Mouse (Mus musculus) liver, postnatal 0 days (tissue): Measurements from ENCODE around the gene Podn. TPM values are rescaled to one million over a fixed set of nuclear protein-coding genes. Genes with fewer than 3 reads are reported as not detected.

Source experiments
- ATAC-seq: fragments of 200-750 bp; cut with Nextera tagmentation; 2 replicates; pipeline ENCODE4 v1.8.0; 2017; ENCODE audit warnings: mild to moderate bottlenecking, moderate library complexity
- DNase-seq: peaks from one replicate; pipeline ENCODE4 v3.0.0-alpha.2; 2016
- H3K27ac ChIP-seq: fragments of 300-500 bp; sonication (generic); 2 replicates; pipeline ENCODE4 v1.5.1; 2014; ENCODE audit warnings: antibody characterized with exemption, moderate library complexity, mild to moderate bottlenecking, low read depth
- H3K27me3 ChIP-seq: fragments of 300-500 bp; sonication (generic); 2 replicates; pipeline ENCODE4 v1.6.1; 2014; ENCODE audit warnings: low read length, control low read depth, mixed read lengths; ENCODE audit not compliant: insufficient read depth
- H3K36me3 ChIP-seq: fragments of 300-500 bp; sonication (generic); replicated peaks from 2 replicates; pipeline ENCODE4 v1.6.1; 2014; ENCODE audit warnings: mild to moderate bottlenecking, control low read depth, low read length, moderate library complexity, mixed read lengths; ENCODE audit not compliant: insufficient read depth
- H3K4me1 ChIP-seq: fragments of 300-500 bp; sonication (generic); 2 replicates; pipeline ENCODE4 v1.6.1; 2014; ENCODE audit warnings: antibody characterized with exemption, mild to moderate bottlenecking, control low read depth; ENCODE audit not compliant: insufficient read depth
- H3K4me2 ChIP-seq: fragments of 300-500 bp; sonication (generic); 2 replicates; pipeline ENCODE4 v1.6.1; 2014; ENCODE audit warnings: low read depth, mild to moderate bottlenecking, low read length, moderate library complexity, mixed read lengths
- H3K4me3 ChIP-seq: fragments of 300-500 bp; sonication (generic); 2 replicates; pipeline ENCODE4 v1.5.1; 2014; ENCODE audit warnings: low read depth, low read length
- H3K9ac ChIP-seq: fragments of 300-500 bp; sonication (generic); replicated peaks from 2 replicates; pipeline ENCODE4 v1.6.1; 2014; ENCODE audit warnings: mild to moderate bottlenecking, moderate library complexity
- H3K9me3 ChIP-seq: fragments of 300-500 bp; sonication (generic); 2 replicates; pipeline ENCODE4 v1.6.1; 2016; ENCODE audit warnings: mild to moderate bottlenecking, control low read depth, low read length, mixed read lengths
- CTCF ChIP-seq: sonication (generic); IDR thresholded peaks from 2 replicates; pipeline ENCODE4 v1.5.1; 2016; ENCODE audit warnings: antibody characterized with exemption, low read depth
- EP300 ChIP-seq: IDR thresholded peaks from 2 replicates; pipeline ENCODE4 v1.6.1; 2016; ENCODE audit warnings: antibody characterized with exemption, low read depth, mild to moderate bottlenecking
- WGBS: fragments of 180-500 bp; shearing (Covaris S2); extraction: QIAGEN DNeasy Blood & Tissue Kit; methylation state at CpG from one replicate; pipeline ENCODE4 v1.1.7; 2014; ENCODE audit not compliant: insufficient replicate concordance; 5-methylcytosine and 5-hydroxymethylcytosine counted together
- polyA plus RNA-seq: library from polyadenylated mRNA; unstranded; fragments of >200 nt; fragmentation: Nextera tagmentation; extraction: Ambion mirVana; gene quantifications from 2 replicates; pipeline ENCODE4 v1.2.1, GENCODE M21; 2015

Gene Podn
- polyA plus RNA-seq, 1 experiment from 2014 or later: 0.43 TPM

DNA sequence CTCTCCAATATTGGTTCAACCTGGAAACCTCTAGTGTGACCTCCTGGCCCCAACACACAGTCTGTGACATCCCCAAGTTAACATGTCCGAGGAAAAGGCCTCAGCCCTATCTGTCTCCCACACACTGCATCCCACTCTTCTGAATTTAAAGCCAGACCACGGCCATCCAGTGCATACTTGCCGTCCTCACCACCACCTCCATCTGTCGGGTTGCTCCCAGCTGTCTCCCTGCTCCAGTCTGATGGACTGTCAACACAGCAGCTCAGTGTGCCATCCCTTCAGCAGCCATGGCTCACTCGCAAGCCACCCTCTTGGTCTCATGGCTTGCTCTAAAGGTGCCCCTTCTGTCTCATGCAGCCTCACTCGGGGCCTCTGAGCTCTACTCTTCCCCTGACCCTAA lies 100.5 kb downstream of the Podn start:
- no peak for DNase-seq
- H3K4me3 ChIP-seq: no peak overlapping the region
- H3K4me1 ChIP-seq: no peaks in the 10 kb centered on the region
- H3K9me3 ChIP-seq: no peaks in the 10 kb centered on the region
- no peaks in the 10 kb centered on the region for H3K27me3 ChIP-seq
- H3K9ac ChIP-seq: no peak overlapping the region
- no peak overlapping the region for H3K27ac ChIP-seq
- H3K4me2 ChIP-seq: no peak overlapping the region
- WGBS: 78% methylated on average over 6 of the region's 6 CpGs
- TF ChIP-seq EP300 (no peak), CTCF (no peak)
- no peaks in the 10 kb centered on the region for H3K36me3 ChIP-seq
- ATAC-seq: no peak

DNA sequence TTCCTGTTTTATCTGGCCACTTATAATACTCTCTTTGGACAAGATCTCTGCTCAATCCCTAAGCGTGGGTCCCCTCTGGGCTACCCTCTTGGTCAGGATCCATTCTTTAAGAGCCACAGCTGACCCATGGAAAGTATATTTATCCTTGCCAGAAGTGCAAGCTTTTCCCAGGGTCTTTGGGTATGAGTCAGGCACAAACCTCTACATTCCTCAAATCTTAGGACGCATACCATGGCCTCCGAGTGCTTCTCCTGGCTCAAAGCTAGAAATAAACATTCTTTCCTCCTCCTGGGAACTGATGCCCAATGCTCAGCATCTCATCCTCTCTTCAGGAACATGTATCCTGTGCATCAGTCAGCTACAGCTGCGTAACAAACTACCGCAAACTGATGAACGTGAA lies 101.2 kb downstream of the Podn start:
- 84% methylated on average over 6 of the region's 6 CpGs for WGBS
- Histone ChIP-seq H3K27me3 (no peaks in the 10 kb centered on the region), H3K4me2 (no peak overlapping the region), H3K4me1 (no peaks in the 10 kb centered on the region), H3K9ac (no peak overlapping the region), H3K36me3 (no peaks in the 10 kb centered on the region), H3K9me3 (no peaks in the 10 kb centered on the region), H3K27ac (no peak overlapping the region), H3K4me3 (no peak overlapping the region)
- DNase-seq (no peak), ATAC-seq (no peak)
- TF ChIP-seq EP300: no peak
- TF ChIP-seq CTCF: no peak

DNA sequence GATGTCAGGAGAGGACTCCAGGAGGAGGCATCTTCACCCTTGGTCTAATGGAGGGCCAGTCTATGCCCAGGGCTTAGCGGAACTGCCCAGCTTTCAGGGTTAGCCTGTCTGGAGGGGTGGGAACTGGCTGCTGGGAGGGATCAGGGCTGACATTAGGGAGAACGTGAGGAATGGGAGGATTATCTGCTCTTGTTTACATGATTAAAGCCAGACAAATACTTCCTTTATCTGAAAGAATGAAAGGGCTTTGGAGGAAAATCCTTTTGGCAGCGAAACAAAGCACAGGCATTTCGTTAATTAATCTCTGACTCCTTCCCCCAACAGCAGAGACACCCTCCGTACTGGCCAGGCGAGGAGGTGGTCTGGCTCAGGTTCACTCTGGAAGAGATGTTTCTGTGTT lies 104.4 kb downstream of the Podn start:
- Histone ChIP-seq H3K4me2 (no peak overlapping the region), H3K9ac (no peak overlapping the region), H3K27ac (no peak overlapping the region), H3K4me1 (no peaks in the 10 kb centered on the region), H3K9me3 (no peaks in the 10 kb centered on the region), H3K36me3 (no peaks in the 10 kb centered on the region), H3K4me3 (no peak overlapping the region), H3K27me3 (no peaks in the 10 kb centered on the region)
- 63% methylated on average over 6 of the region's 6 CpGs for WGBS
- DNase-seq (no peak), ATAC-seq (no peak)
- TF ChIP-seq CTCF (no peak), EP300 (no peak)

DNA sequence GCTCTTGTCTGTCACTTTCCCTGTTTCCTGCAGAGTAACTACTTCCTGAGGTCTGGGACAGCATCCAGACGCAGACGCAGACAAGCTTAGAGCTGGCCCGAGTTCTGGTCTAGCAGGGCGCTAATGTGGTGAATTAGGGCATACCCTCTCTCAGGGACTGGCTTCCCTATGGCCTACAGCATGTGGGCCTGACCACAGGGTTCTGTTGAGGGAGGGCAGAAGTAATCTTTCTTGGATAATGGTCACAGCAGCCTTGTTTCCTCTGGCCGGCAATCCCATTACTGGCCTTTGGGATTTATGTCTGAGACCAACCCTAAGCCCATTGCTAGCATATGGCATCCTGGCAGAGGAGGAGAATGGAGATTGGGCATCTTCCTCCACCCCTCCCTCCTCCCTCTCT lies 105.4 kb downstream of the Podn start:
- TF ChIP-seq CTCF: no peak
- TF ChIP-seq EP300: no peak
- no peak overlapping the region for H3K27ac ChIP-seq
- ATAC-seq (no peak), DNase-seq (no peak)
- 70% methylated on average over 5 of the region's 5 CpGs for WGBS
- H3K9me3 ChIP-seq: no peaks in the 10 kb centered on the region
- H3K4me2 ChIP-seq: no peak overlapping the region
- H3K4me3 ChIP-seq: no peak overlapping the region
- no peak overlapping the region for H3K9ac ChIP-seq
- H3K36me3 ChIP-seq: no peaks in the 10 kb centered on the region
- H3K27me3 ChIP-seq: no peaks in the 10 kb centered on the region
- no peaks in the 10 kb centered on the region for H3K4me1 ChIP-seq

DNA sequence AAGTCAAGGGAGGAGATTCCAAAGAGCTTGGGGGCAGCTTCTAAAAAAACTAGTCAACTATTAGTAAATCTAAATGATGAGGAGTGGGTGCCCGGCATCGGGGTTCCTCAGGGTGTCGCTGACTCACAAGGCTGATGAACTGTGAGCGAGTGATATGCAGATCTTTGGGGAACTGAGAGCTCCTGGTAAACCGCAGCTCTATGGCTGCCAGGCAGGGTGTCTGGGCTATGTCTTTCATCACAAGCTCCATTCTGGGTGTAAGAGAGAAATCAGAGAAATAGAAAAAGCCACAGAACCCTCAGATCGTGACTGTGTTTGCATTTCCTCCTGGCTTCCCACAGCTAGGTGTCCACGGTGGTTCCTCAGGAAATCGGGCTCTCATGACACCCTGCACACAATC lies 107.3 kb downstream of the Podn start:
- ATAC-seq (no peak), DNase-seq (peak; percentile 42)
- H3K4me1 ChIP-seq: no peaks in the 10 kb centered on the region
- H3K36me3 ChIP-seq: no peaks in the 10 kb centered on the region
- 17% methylated on average over 8 of the region's 8 CpGs for WGBS
- H3K4me2 ChIP-seq: no peak overlapping the region
- TF ChIP-seq EP300 (no peak), CTCF (peak; percentile 29)
- H3K9me3 ChIP-seq: no peaks in the 10 kb centered on the region
- H3K9ac ChIP-seq: no peak overlapping the region
- no peaks in the 10 kb centered on the region for H3K27me3 ChIP-seq
- H3K4me3 ChIP-seq: no peak overlapping the region
- H3K27ac ChIP-seq: no peak overlapping the region

DNA sequence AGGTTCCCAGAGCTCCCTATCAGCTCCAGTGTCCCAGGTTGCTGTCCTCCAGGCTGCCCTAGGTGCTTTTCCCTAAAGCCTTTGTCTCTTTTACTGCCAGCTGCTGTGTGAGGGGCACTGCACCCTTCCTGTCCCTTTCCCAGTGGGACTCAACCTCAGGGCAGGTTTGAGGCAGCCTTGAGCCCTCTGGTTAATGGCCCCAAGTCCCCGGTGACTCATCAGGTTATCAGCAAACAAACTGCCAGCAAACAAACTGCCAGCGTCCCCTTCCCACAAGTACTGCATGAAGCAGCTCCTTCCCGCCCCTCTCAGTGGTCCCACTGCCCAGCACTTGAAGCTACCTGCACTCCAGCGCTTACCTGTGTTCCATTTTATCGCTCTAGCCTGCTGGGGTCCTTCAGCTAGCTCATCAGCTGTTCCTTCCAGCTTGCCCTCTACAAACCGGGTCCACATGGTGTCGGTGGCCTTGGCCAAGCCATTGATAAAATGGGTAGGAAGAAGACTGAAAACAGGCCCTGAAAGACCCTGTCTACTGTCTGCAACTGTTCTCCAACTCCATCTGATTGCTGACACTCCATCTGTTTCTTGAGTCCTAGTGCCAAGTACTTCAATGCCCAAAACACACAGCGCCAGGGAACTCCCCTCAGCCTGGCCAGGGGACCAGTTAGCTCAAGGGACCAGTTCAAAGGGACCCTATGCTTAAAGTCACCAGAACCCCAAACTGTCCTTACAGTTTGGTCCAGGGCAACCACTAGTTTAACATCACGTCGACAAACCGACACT lies 109.7 kb downstream of the Podn start:
- H3K4me1 ChIP-seq: no peaks in the 10 kb centered on the region
- 69% methylated on average over 11 of the region's 11 CpGs for WGBS
- H3K9ac ChIP-seq: no peak overlapping the region
- no peaks in the 10 kb centered on the region for H3K36me3 ChIP-seq
- ATAC-seq (no peak), DNase-seq (no peak)
- H3K4me3 ChIP-seq: no peak overlapping the region
- no peak overlapping the region for H3K4me2 ChIP-seq
- TF ChIP-seq CTCF (no peak), EP300 (no peak)
- no peak overlapping the region for H3K27ac ChIP-seq
- H3K9me3 ChIP-seq: no peaks in the 10 kb centered on the region
- no peaks in the 10 kb centered on the region for H3K27me3 ChIP-seq

DNA sequence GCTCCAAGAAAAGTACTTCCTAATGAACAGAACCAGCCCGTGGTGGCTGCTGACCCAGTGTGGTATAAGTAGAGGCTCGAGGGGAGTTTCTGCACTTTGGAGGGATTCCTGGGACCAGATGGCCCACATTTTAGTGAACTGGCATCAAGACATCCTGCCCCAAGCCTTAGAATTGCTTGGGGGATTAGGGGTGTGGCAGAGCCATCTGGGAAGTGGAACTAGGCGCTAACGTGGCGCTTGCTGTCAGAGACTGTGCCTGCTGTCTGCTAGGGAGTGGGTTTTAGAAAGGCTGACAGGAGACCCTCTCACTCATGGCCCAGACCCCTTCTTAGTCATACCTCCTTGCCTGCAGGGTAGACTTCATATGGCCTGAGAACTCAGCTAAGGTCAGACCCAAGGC lies 110.4 kb downstream of the Podn start:
- H3K27ac ChIP-seq: no peak overlapping the region
- H3K4me2 ChIP-seq: no peak overlapping the region
- H3K9me3 ChIP-seq: no peaks in the 10 kb centered on the region
- TF ChIP-seq CTCF (no peak), EP300 (no peak)
- H3K9ac ChIP-seq: no peak overlapping the region
- H3K27me3 ChIP-seq: no peaks in the 10 kb centered on the region
- no peaks in the 10 kb centered on the region for H3K4me1 ChIP-seq
- H3K36me3 ChIP-seq: no peaks in the 10 kb centered on the region
- ATAC-seq (no peak), DNase-seq (no peak)
- no peak overlapping the region for H3K4me3 ChIP-seq
- WGBS: 75% methylated on average over 5 of the region's 5 CpGs
